Mouse (Mus musculus) MEL (cell line): ENCODE results near the gene Fam3a.

ENCODE experiments used
- CHD2 ChIP-seq: IDR thresholded peaks from 2 replicates; pipeline ENCODE4 v1.6.1; 2011; ENCODE audit warnings: low read length, improper control_type of control experiment
- CTCF ChIP-seq, 3 experiments: IDR thresholded peaks in 2 of 3; conservative IDR thresholded peaks in 1 of 3; 2 replicates each; pipeline ENCODE4 v1.5.1; 2011 to 2012; ENCODE audit warnings: low read length in 3 of 3, low read depth in 2 of 3, mild to moderate bottlenecking in 2 of 3, improper control_type of control experiment in 1 of 3, inconsistent platforms in 1 of 3, mixed read lengths in 1 of 3, moderate library complexity in 1 of 3; ENCODE audit not compliant: control insufficient read depth in 1 of 3, insufficient read depth in 1 of 3, poor library complexity in 1 of 3, severe bottlenecking in 1 of 3
- MAFK ChIP-seq: IDR thresholded peaks from 2 replicates; pipeline ENCODE4 v1.6.1; 2011; ENCODE audit warnings: low read depth, mild to moderate bottlenecking, low read length, improper control_type of control experiment, borderline replicate concordance
- POLR2AphosphoS5 ChIP-seq: IDR thresholded peaks from 2 replicates; pipeline ENCODE4 v1.6.1; 2012; ENCODE audit warnings: low read depth, borderline replicate concordance, mild to moderate bottlenecking, inconsistent platforms, low read length, moderate library complexity, mixed read lengths

GRCm38 (mm10) chrX:74352645-74353466 is 40.2 kb downstream of the Fam3a start:
- TF ChIP-seq CTCF (IDR thresholded peaks at IDR 0.05 in 2 of 3, conservative IDR thresholded peaks at IDR 0.05 in 1 of 3; ENCODE audit: control insufficient read depth in 1 of 3, insufficient read depth in 1 of 3, low read depth in 2 of 3, low read length in 3 of 3, poor library complexity in 1 of 3, severe bottlenecking in 1 of 3) (no peak), MAFK (no peak), POLR2AphosphoS5 (no peak), CHD2 (no peak)
